Mouse (Mus musculus) hindbrain, embryonic 13.5 days (tissue): ENCODE data around the gene Mamdc4. TPM values are rescaled to one million over a fixed set of nuclear protein-coding genes. Genes with fewer than 3 reads are reported as not detected.

Experiments
- ATAC-seq: fragments of 200-750 bp; cut with Nextera tagmentation; 2 replicates; pipeline ENCODE4 v1.8.0; 2017; ENCODE audit warnings: moderate TSS enrichment; ENCODE audit not compliant: low FRiP score
- H3K27ac ChIP-seq: fragments of 300-500 bp; sonication (generic); 2 replicates; pipeline ENCODE4 v1.5.1; 2015; ENCODE audit warnings: inconsistent platforms, mild to moderate bottlenecking, moderate library complexity
- H3K27me3 ChIP-seq: fragments of 300-500 bp; sonication (generic); 2 replicates; pipeline ENCODE4 v1.6.1; 2015; ENCODE audit warnings: mild to moderate bottlenecking, inconsistent platforms
- H3K36me3 ChIP-seq: fragments of 300-500 bp; sonication (generic); 2 replicates; pipeline ENCODE4 v1.6.1; 2015; ENCODE audit warnings: mild to moderate bottlenecking, inconsistent platforms
- H3K4me1 ChIP-seq: fragments of 300-500 bp; sonication (generic); replicated peaks from 2 replicates; pipeline ENCODE4 v1.6.1; 2015; ENCODE audit warnings: inconsistent platforms
- H3K4me2 ChIP-seq: fragments of 300-500 bp; sonication (generic); 2 replicates; pipeline ENCODE4 v1.6.1; 2015; ENCODE audit warnings: inconsistent platforms, mild to moderate bottlenecking, moderate library complexity
- H3K4me3 ChIP-seq: fragments of 300-500 bp; sonication (generic); 2 replicates; pipeline ENCODE4 v1.5.1; 2015; ENCODE audit warnings: mild to moderate bottlenecking, inconsistent platforms
- H3K9ac ChIP-seq: fragments of 300-500 bp; sonication (generic); 2 replicates; pipeline ENCODE4 v1.6.1; 2015; ENCODE audit warnings: mild to moderate bottlenecking, inconsistent platforms
- H3K9me3 ChIP-seq: fragments of 300-500 bp; sonication (generic); 2 replicates; pipeline ENCODE4 v1.6.1; 2016; ENCODE audit warnings: inconsistent platforms
- WGBS: fragments of 180-500 bp; shearing (Covaris S2); methylation state at CpG from one replicate; pipeline ENCODE4 v1.1.7; 2015; 5-methylcytosine and 5-hydroxymethylcytosine counted together
- polyA plus RNA-seq: library from polyadenylated mRNA; unstranded; fragments of >200 nt; fragmentation: Nextera tagmentation; extraction: Ambion mirVana; gene quantifications from 2 replicates; pipeline ENCODE4 v1.2.1, GENCODE M21; 2015

The Mamdc4 gene
- polyA plus RNA-seq, result 2.3 and 2.6 TPM in 2 replicates

- peaks cover 18% of the 10 kb centered on the region for H3K36me3 ChIP-seq
- ATAC-seq, result peak; percentile 97
- H3K4me2 ChIP-seq, result peak within 1 kb of the TSS; percentile 96
- peak within 1 kb of the TSS; percentile 64 for H3K4me3 ChIP-seq
- peak within 1 kb of the TSS; percentile 91 for H3K27ac ChIP-seq
- peak within 1 kb of the TSS; percentile 81 for H3K9ac ChIP-seq
- H3K27me3 ChIP-seq, result peaks cover 43% of the 10 kb centered on the region
- H3K4me1 ChIP-seq, result peaks cover 57% of the 10 kb centered on the region
- under 1% methylated on average over 44 of the region's 45 CpGs for WGBS
- H3K9me3 ChIP-seq, result no peaks in the 10 kb centered on the region
Measured at GRCm38 (mm10) chr2:25574579-25575431, at the start of gene Mamdc4, which contains the start of gene Phpt1. Gene Mamdc4 (minus strand): TSS chr2:25574845. Gene Phpt1 (minus strand): TSS chr2:25575224.

DNA sequence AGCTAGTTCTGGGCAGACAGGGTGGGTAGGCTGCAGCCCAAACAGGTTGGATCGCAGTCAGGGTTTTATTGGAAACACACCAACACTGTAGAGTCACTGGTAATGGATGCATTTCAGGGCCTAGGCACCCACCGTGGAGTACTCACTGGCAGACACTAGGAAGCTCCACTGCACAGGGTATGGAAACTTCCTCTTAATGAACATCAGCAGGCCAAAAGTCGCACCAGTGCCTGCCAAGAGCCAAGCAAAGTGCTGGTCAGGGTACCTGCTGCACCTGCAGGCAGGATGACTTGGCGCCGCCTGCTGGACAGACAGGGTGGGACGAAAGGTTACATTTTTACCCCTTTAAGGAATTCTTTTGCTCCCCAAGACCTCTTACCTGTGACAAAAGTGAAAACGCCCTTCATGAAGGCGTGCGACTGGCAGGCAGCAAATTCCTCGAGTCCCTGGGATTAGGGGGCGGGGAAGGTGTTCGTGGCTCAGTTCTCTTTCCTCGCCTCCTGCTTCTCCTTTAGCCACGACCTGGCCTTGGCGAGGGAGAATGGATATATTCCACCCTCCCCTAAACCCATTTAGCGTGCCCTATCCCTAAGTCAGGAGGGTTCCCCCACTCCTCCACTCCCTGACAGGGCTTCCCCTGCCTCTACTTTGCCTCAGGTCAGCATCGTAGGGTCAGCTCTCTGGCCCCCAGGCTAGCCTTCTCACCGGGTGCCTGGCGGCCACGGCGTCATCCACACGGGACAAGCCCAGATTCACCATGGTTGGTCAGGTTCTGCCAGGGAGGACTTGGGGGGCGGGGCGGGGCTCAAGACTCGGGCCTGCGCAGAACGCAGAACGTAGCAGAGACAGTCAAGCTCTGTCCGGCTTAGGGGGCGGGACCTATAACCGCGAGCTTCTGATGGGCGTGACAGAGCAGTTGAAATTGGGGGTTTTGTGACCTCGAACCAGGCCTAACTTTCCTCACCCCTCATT, 46.9 kb upstream of the Mamdc4 start, which contains the start of gene Tmem141:
Gene Tmem141 (minus strand): TSS at position 777 of the 972 bp plus-strand sequence.
- Histone ChIP-seq H3K4me2 (peak within 1 kb of the TSS; percentile 68), H3K4me1 (peaks cover 13% of the 10 kb centered on the region), H3K9ac (peak within 1 kb of the TSS; percentile 74), H3K9me3 (no peaks in the 10 kb centered on the region), H3K4me3 (peak within 1 kb of the TSS; percentile 52), H3K36me3 (no peaks in the 10 kb centered on the region), H3K27ac (peak within 1 kb of the TSS; percentile 80), H3K27me3 (peaks cover 41% of the 10 kb centered on the region)
- 6% methylated on average over 34 of the region's 34 CpGs for WGBS
- ATAC-seq, result peak; percentile 94

DNA sequence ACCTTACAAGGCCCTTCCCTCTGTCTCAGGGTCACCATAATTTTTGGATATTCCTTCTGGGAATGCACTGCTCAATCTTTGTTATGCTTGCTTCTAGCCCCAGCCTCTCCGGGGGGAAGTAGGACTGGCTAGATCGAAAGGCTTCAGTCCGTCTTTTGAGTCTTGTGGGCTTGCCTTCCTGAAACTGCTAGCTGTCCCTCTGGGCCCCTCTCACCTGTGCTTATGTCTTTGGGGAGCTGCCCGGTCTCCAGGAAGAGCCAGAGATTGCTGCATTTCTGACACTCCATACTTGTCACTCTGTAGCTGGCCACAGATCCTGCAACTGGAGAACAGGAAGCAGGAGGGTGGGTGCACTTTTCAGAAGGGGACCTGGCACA, 46.2 kb upstream of the Mamdc4 start:
- 91% methylated on average over 4 of the region's 4 CpGs for WGBS
- H3K9me3 ChIP-seq, result no peaks in the 10 kb centered on the region
- no peak overlapping the region for H3K27ac ChIP-seq
- ATAC-seq, result no peak
- peak overlapping the region; percentile 68; the same call in 1 of the 2 replicates for H3K4me2 ChIP-seq
- peak overlapping the region; percentile 74; the same call in 1 of the 2 replicates for H3K9ac ChIP-seq
- H3K4me3 ChIP-seq, result peak overlapping the region; percentile 52; the same call in 1 of the 2 replicates
- H3K4me1 ChIP-seq, result peaks cover 20% of the 10 kb centered on the region
- peaks cover 47% of the 10 kb centered on the region for H3K27me3 ChIP-seq
- no peaks in the 10 kb centered on the region for H3K36me3 ChIP-seq

DNA sequence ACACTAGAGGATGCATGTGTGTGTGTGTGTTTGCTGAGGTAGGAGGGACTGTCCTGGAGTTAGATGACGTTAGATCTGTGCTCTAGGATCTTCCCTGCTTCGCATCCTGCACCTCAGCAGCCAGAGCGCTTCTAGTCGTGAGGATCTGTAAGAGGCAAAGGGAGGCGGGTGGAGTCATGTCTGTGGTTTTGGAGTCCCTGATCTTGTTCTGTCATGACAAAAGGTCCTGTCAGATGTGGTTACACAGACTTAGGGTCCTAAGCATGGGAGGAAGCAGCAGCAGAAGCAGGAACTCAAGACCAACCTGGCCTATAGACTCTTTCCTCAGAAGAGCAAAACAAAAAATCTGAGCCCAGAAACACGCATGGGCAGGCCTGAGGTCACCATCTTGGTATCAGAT, 45.7 kb upstream of the Mamdc4 start:
- H3K4me1 ChIP-seq, result peaks cover 20% of the 10 kb centered on the region
- no peak overlapping the region for H3K4me3 ChIP-seq
- no peak for ATAC-seq
- no peaks in the 10 kb centered on the region for H3K36me3 ChIP-seq
- peak overlapping the region; percentile 29; the same call in 1 of the 2 replicates for H3K9ac ChIP-seq
- no peak overlapping the region for H3K27ac ChIP-seq
- no peak overlapping the region for H3K4me2 ChIP-seq
- peaks cover 52% of the 10 kb centered on the region for H3K27me3 ChIP-seq
- H3K9me3 ChIP-seq, result no peaks in the 10 kb centered on the region
- 84% methylated on average over 6 of the region's 6 CpGs for WGBS

DNA sequence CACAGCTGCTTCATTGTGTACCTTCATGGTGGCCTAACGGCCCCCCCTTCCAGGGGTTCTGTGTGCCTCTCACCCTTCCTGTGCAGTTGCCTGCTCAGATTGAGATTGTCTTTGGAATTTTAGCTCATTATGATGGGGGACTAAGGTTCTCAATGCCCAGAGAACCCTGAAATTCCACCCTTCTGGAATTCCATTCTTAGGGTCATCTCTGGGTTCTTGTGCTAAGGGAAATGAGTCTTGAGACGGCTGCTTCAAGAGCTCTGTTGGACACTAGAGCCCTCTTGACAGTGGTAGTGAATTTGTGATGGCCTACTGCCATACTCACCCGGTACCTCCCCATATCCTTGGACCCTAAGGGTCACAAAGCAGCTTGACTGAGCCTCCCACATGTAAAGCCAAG, 42.9 kb upstream of the Mamdc4 start, which contains the start of gene Ccdc183:
Gene Ccdc183 (minus strand): TSS at position 101 of the 400 bp plus-strand sequence.
- H3K27me3 ChIP-seq, result peaks cover 67% of the 10 kb centered on the region
- no peak within 1 kb of the TSS for H3K4me3 ChIP-seq
- H3K27ac ChIP-seq, result no peak within 1 kb of the TSS
- H3K9me3 ChIP-seq, result no peaks in the 10 kb centered on the region
- no peak for ATAC-seq
- H3K4me1 ChIP-seq, result peaks cover 20% of the 10 kb centered on the region
- H3K36me3 ChIP-seq, result no peaks in the 10 kb centered on the region
- WGBS, result 85% methylated on average over 3 of the region's 3 CpGs
- no peak within 1 kb of the TSS for H3K9ac ChIP-seq
- H3K4me2 ChIP-seq, result no peak within 1 kb of the TSS

GRCm38 (mm10) chr2:25616398-25616797, 41.8 kb upstream of the Mamdc4 start:
- Histone ChIP-seq H3K36me3 (no peaks in the 10 kb centered on the region), H3K27ac (no peak overlapping the region), H3K4me1 (peaks cover 15% of the 10 kb centered on the region), H3K4me2 (0 out of 2 replicates have a peak overlapping the region, but pooled peaks have one; percentile 13), H3K9ac (no peak overlapping the region), H3K9me3 (no peaks in the 10 kb centered on the region), H3K4me3 (no peak overlapping the region), H3K27me3 (peaks cover 75% of the 10 kb centered on the region)
- no peak for ATAC-seq
- WGBS, result 24% methylated on average over 22 of the region's 22 CpGs

GRCm38 (mm10) chr2:25608671-25609070, 34.0 kb upstream of the Mamdc4 start:
- H3K4me1 ChIP-seq, result peaks cover 23% of the 10 kb centered on the region
- peak overlapping the region; percentile 99 for H3K4me3 ChIP-seq
- peak overlapping the region; percentile 68 for H3K4me2 ChIP-seq
- H3K9me3 ChIP-seq, result no peaks in the 10 kb centered on the region
- ATAC-seq, result no peak
- H3K9ac ChIP-seq, result peak overlapping the region; percentile 96
- WGBS, result 66% methylated on average over 10 of the region's 10 CpGs
- H3K27ac ChIP-seq, result peak overlapping the region; percentile 95
- peaks cover 4% of the 10 kb centered on the region; the same call in 1 of the 2 replicates for H3K36me3 ChIP-seq
- H3K27me3 ChIP-seq, result peaks cover 25% of the 10 kb centered on the region

DNA sequence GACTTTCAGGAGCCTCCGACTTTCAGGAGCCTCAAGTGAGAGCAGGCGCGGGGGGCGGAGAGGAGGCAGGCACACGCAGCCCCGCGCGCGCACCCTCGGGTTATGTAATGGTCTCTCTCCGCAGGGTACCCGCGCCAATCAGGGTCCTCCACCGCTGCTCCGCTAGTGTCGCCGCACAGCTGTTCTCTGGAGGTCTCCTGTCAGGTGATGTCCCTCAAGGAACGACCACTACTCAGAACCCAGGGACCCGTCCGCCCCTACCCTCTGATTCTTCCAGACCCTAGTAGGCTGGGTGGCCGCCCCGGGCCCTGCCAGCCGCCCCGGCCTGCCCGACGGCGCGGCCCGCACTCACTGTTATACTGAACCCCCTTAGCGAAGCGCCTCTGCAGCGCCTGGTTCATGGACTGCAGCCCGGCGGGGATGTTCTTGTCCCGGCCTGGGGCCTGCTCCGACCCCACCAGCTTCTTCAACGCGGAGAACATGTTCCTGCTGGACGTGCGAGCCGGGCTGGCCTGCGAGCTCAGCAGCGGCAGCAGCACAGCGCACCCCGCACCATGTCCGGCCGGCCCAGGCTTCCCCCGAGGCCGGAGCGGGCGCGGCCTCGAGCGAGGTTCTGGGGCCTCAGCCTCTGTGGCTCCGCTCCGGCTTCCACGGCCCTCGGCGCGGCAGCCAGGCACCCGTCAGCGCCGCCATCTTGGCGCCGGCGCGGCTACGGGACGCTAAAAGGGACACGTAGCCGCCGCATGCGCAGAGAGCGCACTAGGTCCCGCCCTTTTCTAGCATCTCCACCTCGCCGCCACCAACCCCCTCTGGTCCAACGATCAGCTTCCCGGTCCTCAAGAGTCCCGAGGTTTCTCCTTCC, 33.3 kb upstream of the Mamdc4 start, which contains the start of gene Rabl6:
Gene Rabl6 (minus strand): TSS at position 761 of the 862 bp plus-strand sequence.
- peak; percentile 93 for ATAC-seq
- Histone ChIP-seq H3K4me1 (peaks cover 23% of the 10 kb centered on the region), H3K4me3 (peak within 1 kb of the TSS; percentile 99), H3K9me3 (no peaks in the 10 kb centered on the region), H3K9ac (peak within 1 kb of the TSS; percentile 96), H3K36me3 (peaks cover 8% of the 10 kb centered on the region), H3K27ac (peak within 1 kb of the TSS; percentile 95), H3K4me2 (peak within 1 kb of the TSS; percentile 68), H3K27me3 (peaks cover 23% of the 10 kb centered on the region)
- under 1% methylated on average over 80 of the region's 80 CpGs for WGBS

- peaks cover 16% of the 10 kb centered on the region for H3K4me1 ChIP-seq
- no peak overlapping the region for H3K9ac ChIP-seq
- no peaks in the 10 kb centered on the region for H3K9me3 ChIP-seq
- 95% methylated on average over 5 of the region's 5 CpGs for WGBS
- H3K4me2 ChIP-seq, result no peak overlapping the region
- H3K27me3 ChIP-seq, result no peaks in the 10 kb centered on the region
- no peak overlapping the region for H3K4me3 ChIP-seq
- no peak overlapping the region for H3K27ac ChIP-seq
- H3K36me3 ChIP-seq, result peaks cover 63% of the 10 kb centered on the region
- no peak for ATAC-seq
Measured at GRCm38 (mm10) chr2:25602526-25602925, 27.9 kb upstream of the Mamdc4 start.

GRCm38 (mm10) chr2:25600037-25600436, 25.4 kb upstream of the Mamdc4 start:
- Histone ChIP-seq H3K9ac (no peak overlapping the region), H3K36me3 (peaks cover 88% of the 10 kb centered on the region), H3K9me3 (no peaks in the 10 kb centered on the region), H3K4me2 (no peak overlapping the region), H3K27ac (no peak overlapping the region), H3K27me3 (no peaks in the 10 kb centered on the region), H3K4me3 (no peak overlapping the region), H3K4me1 (no peaks in the 10 kb centered on the region)
- ATAC-seq, result no peak
- WGBS, result 90% methylated on average over 2 of the region's 2 CpGs

- WGBS, result 100% methylated on average over 1 of the region's 1 CpGs
- no peak overlapping the region for H3K27ac ChIP-seq
- ATAC-seq, result no peak
Measured at GRCm38 (mm10) chr2:25598749-25599148, 24.1 kb upstream of the Mamdc4 start.

More at GRCm38 (mm10) chr2:25598749-25599148, 24.1 kb upstream of the Mamdc4 start:
- Histone ChIP-seq H3K4me2 (no peak overlapping the region), H3K4me1 (no peaks in the 10 kb centered on the region), H3K9me3 (no peaks in the 10 kb centered on the region), H3K27me3 (no peaks in the 10 kb centered on the region), H3K4me3 (no peak overlapping the region), H3K36me3 (peaks cover 92% of the 10 kb centered on the region), H3K9ac (no peak overlapping the region)
